21 mouse cellular contexts compared by ENCODE assay signal in genomic region chr9:7845216-7845895, GRCm38 (mm10). TPM values are rescaled to one million over a fixed set of nuclear protein-coding genes. Genes with fewer than 3 reads are reported as not detected.
DNase-seq lines count a peak whose midpoint lies in the region; ATAC-seq lines count a peak whose summit lies in the region.
"Had no signal": no experiment of that assay in that cellular context is flagged by ENCODE, and none has a peak within 500 bp of the region (broad histone marks: within the 10 kb centered on the region; RNA-seq: fewer than 3 reads in every experiment).

No protein-coding gene starts in this region.

- H3K9ac ChIP-seq in embryonic facial prominence, embryonic 12.5 days: no peak overlapping the region
- H3K9ac ChIP-seq in kidney, embryonic 15.5 days: no peak overlapping the region
- no peak overlapping the region for H3K9ac ChIP-seq in intestine, embryonic 14.5 days (ENCODE audit: low read length)
- H3K9ac ChIP-seq in liver, embryonic 12.5 days: no peak overlapping the region
- H3K9ac ChIP-seq: forebrain, postnatal 0 days; hindbrain, embryonic 13.5 days had no signal

- H3K4me1 ChIP-seq in embryonic facial prominence, embryonic 12.5 days: no peaks in the 10 kb centered on the region
- H3K4me1 ChIP-seq in embryonic facial prominence, embryonic 10.5 days: no peaks in the 10 kb centered on the region
- no peaks in the 10 kb centered on the region for H3K4me1 ChIP-seq in kidney, embryonic 15.5 days
- no peaks in the 10 kb centered on the region for H3K4me1 ChIP-seq in intestine, embryonic 14.5 days (replicated peaks; ENCODE audit: control insufficient read depth, insufficient read depth, low read length)
- H3K4me1 ChIP-seq in liver, embryonic 12.5 days: no peaks in the 10 kb centered on the region
- H3K4me1 ChIP-seq: hindbrain, embryonic 13.5 days; midbrain, embryonic 10.5 days had no signal

- no peak overlapping the region for H3K4me3 ChIP-seq in embryonic facial prominence, embryonic 12.5 days
- H3K4me3 ChIP-seq in embryonic facial prominence, embryonic 10.5 days: no peak overlapping the region
- H3K4me3 ChIP-seq in kidney, embryonic 15.5 days (replicated peaks): no peak overlapping the region
- no peak overlapping the region for H3K4me3 ChIP-seq in intestine, embryonic 14.5 days (ENCODE audit: low read depth, low read length)
- H3K4me3 ChIP-seq in liver, embryonic 12.5 days: no peak overlapping the region
- H3K4me3 ChIP-seq: hindbrain, embryonic 13.5 days; layer of hippocampus, adult 2 months; midbrain, embryonic 10.5 days had no signal

- H3K9me3 ChIP-seq in embryonic facial prominence, embryonic 12.5 days: no peaks in the 10 kb centered on the region
- H3K9me3 ChIP-seq in embryonic facial prominence, embryonic 10.5 days: no peaks in the 10 kb centered on the region
- H3K9me3 ChIP-seq in kidney, embryonic 15.5 days (replicated peaks): no peaks in the 10 kb centered on the region
- H3K9me3 ChIP-seq in intestine, embryonic 14.5 days (ENCODE audit: control insufficient read depth, low read length): no peaks in the 10 kb centered on the region
- no peaks in the 10 kb centered on the region for H3K9me3 ChIP-seq in liver, embryonic 12.5 days (replicated peaks)
- H3K9me3 ChIP-seq: hindbrain, embryonic 13.5 days; midbrain, embryonic 10.5 days had no signal

- H3K27me3 ChIP-seq in embryonic facial prominence, embryonic 12.5 days: no peaks in the 10 kb centered on the region
- no peaks in the 10 kb centered on the region for H3K27me3 ChIP-seq in embryonic facial prominence, embryonic 10.5 days (replicated peaks; ENCODE audit: low read depth, poor library complexity, severe bottlenecking)
- H3K27me3 ChIP-seq in kidney, embryonic 15.5 days: no peaks in the 10 kb centered on the region
- H3K27me3 ChIP-seq in intestine, embryonic 14.5 days (replicated peaks; ENCODE audit: control insufficient read depth, insufficient read depth, low read length): no peaks in the 10 kb centered on the region
- no peaks in the 10 kb centered on the region for H3K27me3 ChIP-seq in liver, embryonic 12.5 days (replicated peaks)
- H3K27me3 ChIP-seq: hindbrain, embryonic 13.5 days; Patski had no signal

- no peak overlapping the region for H3K4me2 ChIP-seq in embryonic facial prominence, embryonic 12.5 days (replicated peaks)
- no peak overlapping the region for H3K4me2 ChIP-seq in kidney, embryonic 15.5 days
- H3K4me2 ChIP-seq in intestine, embryonic 14.5 days (ENCODE audit: low read length): no peak overlapping the region
- no peak overlapping the region for H3K4me2 ChIP-seq in liver, embryonic 12.5 days
- H3K4me2 ChIP-seq: hindbrain, embryonic 13.5 days had no signal

- no peak overlapping the region for H3K27ac ChIP-seq in embryonic facial prominence, embryonic 12.5 days
- H3K27ac ChIP-seq in embryonic facial prominence, embryonic 10.5 days (replicated peaks): no peak overlapping the region
- H3K27ac ChIP-seq in kidney, embryonic 15.5 days: 0 out of 2 replicates have a peak overlapping the region, but pooled peaks have one; percentile 9
- no peak overlapping the region for H3K27ac ChIP-seq in intestine, embryonic 14.5 days (ENCODE audit: low read depth)
- H3K27ac ChIP-seq in liver, embryonic 12.5 days: no peak overlapping the region
- H3K27ac ChIP-seq: hindbrain, embryonic 13.5 days; layer of hippocampus, adult 2 months; midbrain, embryonic 10.5 days had no signal

- 0 out of 2 replicates have a peak, but pooled peaks cover 8% of the 10 kb centered on the region for H3K36me3 ChIP-seq in embryonic facial prominence, embryonic 12.5 days
- peaks cover 5% of the 10 kb centered on the region; the same call in 1 of the 2 replicates for H3K36me3 ChIP-seq in embryonic facial prominence, embryonic 10.5 days (replicated peaks)
- H3K36me3 ChIP-seq in kidney, embryonic 15.5 days: no peaks in the 10 kb centered on the region
- peaks cover 4% of the 10 kb centered on the region; the same call in 1 of the 2 replicates for H3K36me3 ChIP-seq in intestine, embryonic 14.5 days (ENCODE audit: control insufficient read depth, insufficient read depth, low read length)
- H3K36me3 ChIP-seq in liver, embryonic 12.5 days: peaks cover 16% of the 10 kb centered on the region
- H3K36me3 ChIP-seq: hindbrain, embryonic 13.5 days; midbrain, embryonic 10.5 days had no signal

- ATAC-seq in embryonic facial prominence, embryonic 12.5 days (ENCODE audit: insufficient number of reproducible peaks, insufficient read depth, low FRiP score, low TSS enrichment): 0 out of 2 replicates have a peak, but pooled peaks have one; percentile 22
- ATAC-seq in kidney, embryonic 15.5 days (replicated peaks; ENCODE audit: low FRiP score): peak; percentile 65
- peak; percentile 59 for ATAC-seq in intestine, embryonic 14.5 days (replicated peaks; ENCODE audit: low FRiP score, low TSS enrichment, low read depth)
- 0 out of 2 replicates have a peak, but pooled peaks have one; percentile 33 for ATAC-seq in liver, embryonic 12.5 days
- ATAC-seq: forebrain, postnatal 0 days; inflammation-experienced regulatory T-cells, adult 6 months; Patski had no signal

- WGBS in embryonic facial prominence, embryonic 12.5 days: 79% methylated on average over 4 of the region's 4 CpGs
- 75% methylated on average over 4 of the region's 4 CpGs for WGBS in embryonic facial prominence, embryonic 10.5 days
- WGBS in kidney, embryonic 15.5 days: 67% methylated on average over 4 of the region's 4 CpGs
- WGBS in intestine, embryonic 14.5 days: 65% methylated on average over 4 of the region's 4 CpGs
- WGBS in liver, embryonic 12.5 days (ENCODE audit: insufficient replicate concordance): 60% methylated on average over 4 of the region's 4 CpGs

- no peak for DNase-seq in embryonic facial prominence, embryonic 10.5 days (ENCODE audit: low spot score)
- no peak for DNase-seq in kidney, postnatal 4 days
- DNase-seq in intestine, embryonic 14.5 days (ENCODE audit: low spot score): no peak
- no peak for DNase-seq in left cerebral cortex, adult 8-10 months (ENCODE audit: low spot score in 2 of 2)
- no peak for DNase-seq in embryo, embryonic 11 days
- DNase-seq: adrenal gland, adult 8-10 months; cerebellum, adult 9-10 months; forebrain, postnatal 0 days; gastrocnemius, postnatal 36 days; layer of hippocampus, postnatal 36 days; lung, postnatal 14 days; right cerebral cortex, postnatal 25 days; thymus, postnatal 14 days had no signal

RNA-seq across cellular contexts. Expression of gene Birc2, which starts 8.5 kb away (rescaled TPM):
- 43.2 and 47.1 TPM in 2 replicates for polyA plus RNA-seq in embryonic facial prominence, embryonic 12.5 days (2016; fragmentation: Nextera tagmentation; extraction: Ambion mirVana)
- 30.3 and 35.9 TPM in 2 replicates for polyA plus RNA-seq in embryonic facial prominence, embryonic 10.5 days (2016; fragmentation: Nextera tagmentation; extraction: Ambion mirVana)
- polyA plus RNA-seq in kidney, embryonic 15.5 days (2015; fragmentation: Nextera tagmentation; extraction: Ambion mirVana): 35.6 and 37.9 TPM in 2 replicates
- polyA plus RNA-seq in intestine, embryonic 14.5 days (2014; fragmentation: Nextera tagmentation; extraction: Ambion mirVana): 36.2 and 39.8 TPM in 2 replicates
- 15.0 and 15.6 TPM in 2 replicates for polyA plus RNA-seq in liver, embryonic 12.5 days (2016; fragmentation: Nextera tagmentation; extraction: Ambion mirVana)
- total RNA-seq in left cerebral cortex, adult 8-10 months (2022): 10 to 100 TPM; 31.2 to 35.3 (median 35.1) TPM

RNA-seq across cellular contexts. Expression of gene Birc3, which starts 27.6 kb away (rescaled TPM):
- polyA plus RNA-seq in embryonic facial prominence, embryonic 12.5 days (2016; fragmentation: Nextera tagmentation; extraction: Ambion mirVana): 8.7 and 8.8 TPM in 2 replicates
- polyA plus RNA-seq in embryonic facial prominence, embryonic 10.5 days (2016; fragmentation: Nextera tagmentation; extraction: Ambion mirVana): 4.5 and 4.6 TPM in 2 replicates
- polyA plus RNA-seq in kidney, embryonic 15.5 days (2015; fragmentation: Nextera tagmentation; extraction: Ambion mirVana): 6.6 and 7.9 TPM in 2 replicates
- 9.0 and 9.4 TPM in 2 replicates for polyA plus RNA-seq in intestine, embryonic 14.5 days (2014; fragmentation: Nextera tagmentation; extraction: Ambion mirVana)
- polyA plus RNA-seq in liver, embryonic 12.5 days (2016; fragmentation: Nextera tagmentation; extraction: Ambion mirVana): 6.7 and 6.9 TPM in 2 replicates
- total RNA-seq in left cerebral cortex, adult 8-10 months (2022): 1 to 10 TPM; 1.9 to 4.3 (median 3.3) TPM
